Mouse (Mus musculus): ENCODE results near the gene Polr3f. TPM values are rescaled to one million over a fixed set of nuclear protein-coding genes. Genes with fewer than 3 reads are reported as not detected.
A peak's percentile ranks its signal among the peaks of the same experiment; 100 is the strongest.

Gene Polr3f
- 10 to 100 TPM; 29.9 to 32.0 TPM for total RNA-seq (2021)

GRCm38 (mm10) chr2:144526981-144527820 lies at the start of gene Polr3f, which contains the start of gene Dzank1:
Polr3f (plus strand) TSS chr2:144527718.
Dzank1 (minus strand) TSS chr2:144527414.
- intact Hi-C loops (cut with DNase I): no loop called here
- DNase-seq: peak; percentile 96

- intact Hi-C loops (cut with DNase I): no loop called here
- no peak for DNase-seq
These were observed 48.1 kb upstream of the Polr3f start for GRCm38 (mm10) chr2:144479421-144479820.

GRCm38 (mm10) chr2:144484084-144484483 lies 43.4 kb upstream of the Polr3f start:
- no peak for DNase-seq
- intact Hi-C loops (cut with DNase I): no loop called here

GRCm38 (mm10) chr2:144485439-144485838 lies 42.1 kb upstream of the Polr3f start:
- no peak for DNase-seq
- intact Hi-C loops (cut with DNase I): no loop called here

- intact Hi-C loops (cut with DNase I): no loop called here
These were observed 40.0 kb upstream of the Polr3f start for GRCm38 (mm10) chr2:144487476-144487875.

GRCm38 (mm10) chr2:144489342-144489741 lies 38.2 kb upstream of the Polr3f start:
- intact Hi-C loops (cut with DNase I): no loop called here
- DNase-seq: no peak

More at GRCm38 (mm10) chr2:144487476-144487875, 40.0 kb upstream of the Polr3f start:
- DNase-seq: no peak

- intact Hi-C loops (cut with DNase I): no loop called here
- DNase-seq: peak; percentile 6
These were observed 25.4 kb upstream of the Polr3f start for GRCm38 (mm10) chr2:144502134-144502533.

GRCm38 (mm10) chr2:144514619-144515018 lies 12.9 kb upstream of the Polr3f start:
- DNase-seq: no peak
- intact Hi-C loops (cut with DNase I): no loop called here

- intact Hi-C loops (cut with DNase I): no loop called here
- no peak for DNase-seq
These were observed 7.7 kb upstream of the Polr3f start for GRCm38 (mm10) chr2:144519772-144520171.

- no peak for DNase-seq
- intact Hi-C loops (cut with DNase I): no loop called here
These were observed 1.7 kb upstream of the Polr3f start for GRCm38 (mm10) chr2:144525856-144526255.

GRCm38 (mm10) chr2:144527821-144528174 lies 280 bp downstream of the Polr3f start:
- intact Hi-C loops (cut with DNase I): no loop called here
- DNase-seq: no peak

GRCm38 (mm10) chr2:144537123-144537522 lies 9.6 kb downstream of the Polr3f start:
- no peak for DNase-seq
- intact Hi-C loops (cut with DNase I): no loop called here

GRCm38 (mm10) chr2:144541246-144541645 lies 13.7 kb downstream of the Polr3f start:
- intact Hi-C loops (cut with DNase I): no loop called here
- no peak for DNase-seq

- DNase-seq: no peak
- intact Hi-C loops (cut with DNase I): no loop called here
These were observed 16.2 kb downstream of the Polr3f start for GRCm38 (mm10) chr2:144543670-144544069.

- intact Hi-C loops (cut with DNase I): no loop called here
- DNase-seq: no peak
These were observed 17.1 kb downstream of the Polr3f start for GRCm38 (mm10) chr2:144544630-144545029.

- intact Hi-C loops (cut with DNase I): no loop called here
These were observed 17.5 kb downstream of the Polr3f start for GRCm38 (mm10) chr2:144545061-144545460.

GRCm38 (mm10) chr2:144545481-144545880 lies 18.0 kb downstream of the Polr3f start:
- DNase-seq: no peak
- intact Hi-C loops (cut with DNase I): no loop called here

More at GRCm38 (mm10) chr2:144545061-144545460, 17.5 kb downstream of the Polr3f start:
- no peak for DNase-seq

- intact Hi-C loops (cut with DNase I): no loop called here
- DNase-seq: no peak
These were observed 20.0 kb downstream of the Polr3f start for GRCm38 (mm10) chr2:144547559-144547958.

- intact Hi-C loops (cut with DNase I): no loop called here
- peak; percentile 69 for DNase-seq
These were observed 23.0 kb downstream of the Polr3f start, which contains the start of gene Rbbp9 for GRCm38 (mm10) chr2:144550529-144550928. Rbbp9 (minus strand) TSS chr2:144550869.

GRCm38 (mm10) chr2:144553905-144554304 lies 26.4 kb downstream of the Polr3f start:
- intact Hi-C loops (cut with DNase I): no loop called here
- no peak for DNase-seq

- intact Hi-C loops (cut with DNase I): no loop called here
These were observed 27.8 kb downstream of the Polr3f start for GRCm38 (mm10) chr2:144555286-144555819.

More at GRCm38 (mm10) chr2:144555286-144555819, 27.8 kb downstream of the Polr3f start:
- DNase-seq: no peak

Measured in left cerebral cortex, postnatal 4 days (tissue).